Comparison of ENCODE assay signal across 25 mouse cellular contexts in the genomic region with DNA sequence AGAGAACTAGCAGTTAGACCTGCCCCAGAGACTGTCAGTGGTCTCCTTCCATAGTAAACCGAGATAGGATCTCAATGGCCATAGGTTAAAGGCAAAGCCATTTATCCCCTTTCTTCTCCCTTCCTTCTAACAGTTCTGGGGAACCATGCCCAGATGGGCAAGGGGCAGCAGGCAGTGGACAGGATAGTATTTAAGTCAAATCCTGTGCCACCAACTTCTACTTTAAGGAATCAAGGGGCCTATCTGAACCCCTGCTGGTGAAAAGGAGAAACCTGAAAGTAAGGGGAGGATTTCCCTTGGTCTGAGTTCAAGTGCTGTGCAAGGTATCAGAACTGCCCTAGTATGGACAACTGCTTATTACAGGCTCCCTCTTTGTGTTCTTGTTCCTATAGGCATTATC.
"Had no signal": no experiment of that assay in that cellular context is flagged by ENCODE, and none has a peak within 500 bp of the region (broad histone marks: within the 10 kb centered on the region; RNA-seq: fewer than 3 reads in every experiment).

No protein-coding gene starts in this region.

- DNase-seq: gastrocnemius, adult 2 months; gastrocnemius, postnatal 10 days; gastrocnemius, postnatal 36 days; heart, adult 18-20 months; heart, postnatal 10 days; kidney, adult 18-20 months; kidney, adult 8-10 months; kidney, postnatal 10 days; kidney, postnatal 25 days; kidney, postnatal 4 days; layer of hippocampus, adult 9-11 months; liver; liver, embryonic 13.5 days; liver, postnatal 0 days had no signal

- H3K4me2 ChIP-seq: heart, embryonic 12.5 days; hindbrain, embryonic 13.5 days; intestine, embryonic 15.5 days; limb, embryonic 12.5 days; liver, embryonic 11.5 days; liver, embryonic 13.5 days; liver, embryonic 15.5 days had no signal

- ATAC-seq: hindbrain, embryonic 16.5 days; inflammation-experienced regulatory T-cells, adult 6 months; intestine, embryonic 15.5 days; intestine, postnatal 0 days; liver, postnatal 0 days had no signal

- H3K4me3 ChIP-seq: gastrocnemius, adult 2 months; heart, embryonic 12.5 days; hindbrain, embryonic 13.5 days; intestine, embryonic 15.5 days; left cerebral cortex, adult 2 months; limb, embryonic 10.5 days; limb, embryonic 12.5 days; liver, embryonic 13.5 days; liver, embryonic 15.5 days had no signal

- H3K27me3 ChIP-seq: heart, embryonic 12.5 days; hindbrain, embryonic 13.5 days; intestine, embryonic 15.5 days; limb, embryonic 12.5 days had no signal

- H3K36me3 ChIP-seq: heart, embryonic 12.5 days; hindbrain, embryonic 13.5 days; intestine, embryonic 15.5 days; limb, embryonic 10.5 days; limb, embryonic 12.5 days; liver, embryonic 13.5 days; liver, embryonic 15.5 days had no signal

- H3K9ac ChIP-seq: heart, embryonic 12.5 days; hindbrain, embryonic 13.5 days; intestine, embryonic 15.5 days; limb, embryonic 12.5 days; liver, embryonic 13.5 days; liver, embryonic 15.5 days; liver, postnatal 0 days had no signal

- H3K9me3 ChIP-seq: heart, embryonic 12.5 days; hindbrain, embryonic 13.5 days; intestine, embryonic 15.5 days; limb, embryonic 10.5 days; limb, embryonic 12.5 days; liver, embryonic 13.5 days; liver, embryonic 15.5 days had no signal

- H3K27ac ChIP-seq: gastrocnemius, adult 2 months; hindbrain, embryonic 13.5 days; intestine, embryonic 15.5 days; left cerebral cortex, adult 2 months; limb, embryonic 10.5 days; limb, embryonic 12.5 days; liver, embryonic 13.5 days; liver, embryonic 15.5 days had no signal

- H3K4me1 ChIP-seq: intestine, embryonic 15.5 days; liver, embryonic 13.5 days; liver, embryonic 15.5 days had no signal
